Mouse (Mus musculus) stomach, postnatal 0 days (tissue): Measurements from ENCODE around the gene Fmn2. TPM values are rescaled to one million over a fixed set of nuclear protein-coding genes. Genes with fewer than 3 reads are reported as not detected.

Experiments used
- ATAC-seq: fragments of 200-750 bp; cut with Nextera tagmentation; 2 replicates; pipeline ENCODE4 v1.8.0; 2017; ENCODE audit not compliant: low FRiP score, low TSS enrichment
- DNase-seq: peaks from one replicate; pipeline ENCODE4 v3.0.0-alpha.2; 2016; ENCODE audit warnings: low spot score
- H3K27ac ChIP-seq: fragments of 300-500 bp; sonication (generic); replicated peaks from 2 replicates; pipeline ENCODE4 v1.5.1; 2014; ENCODE audit warnings: mild to moderate bottlenecking, control low read depth
- H3K27me3 ChIP-seq: fragments of 300-500 bp; sonication (generic); 2 replicates; pipeline ENCODE4 v1.6.1; 2014; ENCODE audit warnings: low read length; ENCODE audit not compliant: control insufficient read depth, insufficient read depth
- H3K36me3 ChIP-seq: fragments of 300-500 bp; sonication (generic); 2 replicates; pipeline ENCODE4 v1.6.1; 2014; ENCODE audit warnings: low read length, mixed read lengths; ENCODE audit not compliant: control insufficient read depth, insufficient read depth
- H3K4me1 ChIP-seq: fragments of 300-500 bp; sonication (generic); replicated peaks from 2 replicates; pipeline ENCODE4 v1.6.1; 2014; ENCODE audit warnings: antibody characterized with exemption; ENCODE audit not compliant: control insufficient read depth, insufficient read depth
- H3K4me2 ChIP-seq: fragments of 300-500 bp; sonication (generic); replicated peaks from 2 replicates; pipeline ENCODE4 v1.6.1; 2014; ENCODE audit warnings: low read depth, mild to moderate bottlenecking, control low read depth, moderate library complexity
- H3K4me3 ChIP-seq: fragments of 300-500 bp; sonication (generic); 2 replicates; pipeline ENCODE4 v1.5.1; 2014; ENCODE audit warnings: low read depth, low read length, control low read depth
- H3K9ac ChIP-seq: fragments of 300-500 bp; sonication (generic); 2 replicates; pipeline ENCODE4 v1.6.1; 2014; ENCODE audit warnings: mild to moderate bottlenecking, low read length, control low read depth, mixed read lengths
- H3K9me3 ChIP-seq: fragments of 300-500 bp; sonication (generic); 2 replicates; pipeline ENCODE4 v1.6.1; 2016; ENCODE audit warnings: low read length; ENCODE audit not compliant: control insufficient read depth
- CTCF ChIP-seq: IDR thresholded peaks from 2 replicates; pipeline ENCODE4 v1.5.1; 2016; ENCODE audit warnings: antibody characterized with exemption, low read depth, mild to moderate bottlenecking, moderate library complexity
- EP300 ChIP-seq: optimal IDR thresholded peaks from 2 replicates; pipeline ENCODE3; 2016; ENCODE audit warnings: antibody characterized with exemption
- WGBS: fragments of 180-500 bp; shearing (Covaris S2); extraction: QIAGEN DNeasy Blood & Tissue Kit; methylation state at CpG from one replicate; pipeline ENCODE4 v1.1.7; 2014; 5-methylcytosine and 5-hydroxymethylcytosine counted together
- polyA plus RNA-seq: library from polyadenylated mRNA; unstranded; fragments of >200 nt; fragmentation: Nextera tagmentation; extraction: Ambion mirVana; gene quantifications from 2 replicates; pipeline ENCODE4 v1.2.1, GENCODE M21; 2015

Fmn2 gene
- polyA plus RNA-seq, 1 experiment from 2014 or later: 0.67 TPM

DNA sequence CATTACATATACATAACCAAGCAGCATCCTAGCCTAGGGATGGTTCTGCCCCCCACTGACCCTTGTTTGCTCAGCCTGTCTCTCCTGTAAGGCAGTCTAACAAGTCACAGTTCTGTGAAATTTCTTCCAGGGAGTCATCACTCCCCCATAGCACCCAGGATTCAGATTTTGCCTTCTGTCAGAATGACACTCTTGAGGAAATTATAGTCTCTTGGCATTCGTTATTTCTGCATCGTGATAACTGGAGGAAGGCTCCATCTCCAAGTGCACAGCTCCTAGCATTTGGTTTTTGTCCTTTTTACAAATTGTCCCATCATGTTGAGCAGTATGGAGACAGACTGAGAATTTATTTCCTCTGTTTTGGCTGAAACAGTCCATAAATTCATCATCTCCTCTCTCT, 56.9 kb downstream of the Fmn2 start:
- no peak overlapping the region for H3K27ac ChIP-seq
- H3K4me1 ChIP-seq: no peaks in the 10 kb centered on the region
- no peak overlapping the region for H3K4me3 ChIP-seq
- no peak overlapping the region for H3K9ac ChIP-seq
- no peaks in the 10 kb centered on the region for H3K9me3 ChIP-seq
- TF ChIP-seq CTCF: no peak
- no peak for TF ChIP-seq EP300
- no peak for ATAC-seq
- DNase-seq: no peak
- no peaks in the 10 kb centered on the region for H3K36me3 ChIP-seq
- H3K27me3 ChIP-seq: no peaks in the 10 kb centered on the region
- 80% methylated on average over 2 of the region's 2 CpGs for WGBS
- H3K4me2 ChIP-seq: no peak overlapping the region

DNA sequence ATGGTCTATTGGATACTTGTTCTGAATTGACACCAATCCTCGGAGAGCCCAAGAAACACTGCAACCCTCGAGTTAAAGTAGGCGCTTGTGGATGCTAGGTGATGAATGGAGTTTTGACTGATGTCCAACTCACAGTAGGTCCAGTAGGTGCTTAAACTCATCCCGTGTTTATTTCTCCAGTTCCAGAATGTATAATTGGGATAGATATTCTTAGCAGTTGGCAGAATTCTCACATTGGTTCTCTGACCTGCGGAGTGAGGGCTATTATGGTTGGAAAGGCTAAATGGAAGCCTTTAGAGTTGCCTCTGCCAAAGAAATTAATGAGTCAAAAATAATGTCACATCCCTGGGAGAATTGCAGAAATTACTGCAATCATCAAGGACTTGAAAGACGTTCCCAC, 62.9 kb downstream of the Fmn2 start:
- H3K4me1 ChIP-seq: no peaks in the 10 kb centered on the region
- no peaks in the 10 kb centered on the region for H3K36me3 ChIP-seq
- H3K9me3 ChIP-seq: no peaks in the 10 kb centered on the region
- no peak overlapping the region for H3K9ac ChIP-seq
- TF ChIP-seq CTCF (no peak), EP300 (no peak)
- DNase-seq (no peak), ATAC-seq (no peak)
- no peaks in the 10 kb centered on the region for H3K27me3 ChIP-seq
- H3K27ac ChIP-seq: no peak overlapping the region
- H3K4me2 ChIP-seq: no peak overlapping the region
- 90% methylated on average over 6 of the region's 6 CpGs for WGBS
- H3K4me3 ChIP-seq: no peak overlapping the region

DNA sequence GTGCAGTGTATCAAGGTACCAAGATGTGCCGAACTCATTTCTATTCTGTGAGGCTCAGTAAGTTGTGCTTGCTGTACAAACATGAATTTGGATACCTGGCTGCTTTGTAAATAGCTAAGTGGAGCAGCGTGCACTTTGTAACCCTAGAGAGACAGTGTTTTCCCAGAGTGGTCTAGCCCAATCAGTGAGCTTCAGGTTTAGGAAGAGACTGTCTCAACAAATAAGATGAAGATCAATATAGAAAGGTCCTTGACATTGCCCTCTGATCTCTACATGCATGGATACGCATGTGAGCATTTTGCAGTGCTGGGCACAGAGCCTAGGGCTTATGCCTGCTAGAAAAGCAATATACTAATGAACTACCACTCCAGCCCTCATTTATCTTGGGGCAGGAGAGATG, 67.0 kb downstream of the Fmn2 start:
- no peaks in the 10 kb centered on the region for H3K36me3 ChIP-seq
- H3K27me3 ChIP-seq: no peaks in the 10 kb centered on the region
- ATAC-seq (no peak), DNase-seq (no peak)
- WGBS: 56% methylated on average over 3 of the region's 3 CpGs
- no peaks in the 10 kb centered on the region for H3K9me3 ChIP-seq
- H3K4me3 ChIP-seq: no peak overlapping the region
- no peak overlapping the region for H3K9ac ChIP-seq
- TF ChIP-seq EP300: no peak
- TF ChIP-seq CTCF: no peak
- no peak overlapping the region for H3K4me2 ChIP-seq
- H3K4me1 ChIP-seq: no peaks in the 10 kb centered on the region
- no peak overlapping the region for H3K27ac ChIP-seq

GRCm38 (mm10) chr1:174592420-174592980, 90.9 kb downstream of the Fmn2 start:
- Histone ChIP-seq H3K4me3 (no peak overlapping the region), H3K36me3 (no peaks in the 10 kb centered on the region), H3K27me3 (no peaks in the 10 kb centered on the region), H3K4me1 (no peaks in the 10 kb centered on the region), H3K9ac (no peak overlapping the region), H3K9me3 (no peaks in the 10 kb centered on the region), H3K4me2 (no peak overlapping the region), H3K27ac (no peak overlapping the region)
- no peak for ATAC-seq
- no peak for DNase-seq
- 59% methylated on average over 5 of the region's 5 CpGs for WGBS
- TF ChIP-seq EP300 (no peak), CTCF (peak; percentile 79)

DNA sequence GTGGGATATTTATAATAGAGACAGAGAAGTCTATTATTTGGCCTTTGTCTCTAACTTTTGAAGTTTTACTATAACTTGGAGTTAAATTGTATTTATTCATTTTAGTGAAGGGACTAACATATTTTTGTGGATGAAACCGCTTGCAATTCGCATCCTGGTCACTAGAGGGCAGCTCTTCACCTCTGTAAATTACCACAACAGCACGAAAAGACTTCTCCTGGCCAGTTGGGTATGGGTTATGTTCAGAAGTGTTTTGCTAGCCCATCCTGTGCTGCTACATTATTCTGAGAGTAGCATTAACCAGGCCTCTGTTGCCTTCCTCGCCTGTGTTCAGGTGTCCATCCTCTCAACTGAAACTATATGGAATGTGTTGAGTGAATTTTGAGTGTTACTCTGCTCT, 93.4 kb downstream of the Fmn2 start:
- no peaks in the 10 kb centered on the region for H3K36me3 ChIP-seq
- no peak overlapping the region for H3K4me2 ChIP-seq
- 4% methylated on average over 4 of the region's 4 CpGs for WGBS
- DNase-seq (peak; percentile 61), ATAC-seq (no peak)
- no peak for TF ChIP-seq EP300
- TF ChIP-seq CTCF: peak; percentile 90
- H3K9ac ChIP-seq: no peak overlapping the region
- no peaks in the 10 kb centered on the region for H3K27me3 ChIP-seq
- H3K4me1 ChIP-seq: no peaks in the 10 kb centered on the region
- no peaks in the 10 kb centered on the region for H3K9me3 ChIP-seq
- H3K27ac ChIP-seq: no peak overlapping the region
- H3K4me3 ChIP-seq: no peak overlapping the region

GRCm38 (mm10) chr1:174597495-174597894, 95.9 kb downstream of the Fmn2 start:
- 70% methylated on average over 3 of the region's 3 CpGs for WGBS
- Histone ChIP-seq H3K27me3 (no peaks in the 10 kb centered on the region), H3K9me3 (no peaks in the 10 kb centered on the region), H3K27ac (no peak overlapping the region), H3K4me1 (no peaks in the 10 kb centered on the region), H3K36me3 (no peaks in the 10 kb centered on the region), H3K4me3 (no peak overlapping the region), H3K9ac (no peak overlapping the region), H3K4me2 (no peak overlapping the region)
- no peak for ATAC-seq
- TF ChIP-seq EP300 (no peak), CTCF (no peak)
- no peak for DNase-seq
